Mouse (Mus musculus) liver, embryonic 13.5 days (tissue): ENCODE data around the gene Gpr4. TPM values are rescaled to one million over a fixed set of nuclear protein-coding genes. Genes with fewer than 3 reads are reported as not detected.

Experiments used
- ATAC-seq: fragments of 200-750 bp; cut with Nextera tagmentation; 2 replicates; pipeline ENCODE4 v1.8.0; 2017; ENCODE audit warnings: low read depth, mild to moderate bottlenecking, moderate number of reproducible peaks, moderate library complexity
- DNase-seq: peaks from one replicate; pipeline ENCODE4 v3.0.0; 2022
- H3K27ac ChIP-seq: fragments of 300-500 bp; sonication (generic); 2 replicates; pipeline ENCODE4 v1.5.1; 2015; ENCODE audit warnings: moderate library complexity, mild to moderate bottlenecking, inconsistent platforms
- H3K27me3 ChIP-seq: fragments of 300-500 bp; sonication (generic); 2 replicates; pipeline ENCODE4 v1.6.1; 2015; ENCODE audit warnings: mild to moderate bottlenecking, inconsistent platforms
- H3K36me3 ChIP-seq: fragments of 300-500 bp; sonication (generic); 2 replicates; pipeline ENCODE4 v1.6.1; 2015; ENCODE audit warnings: mild to moderate bottlenecking, inconsistent platforms
- H3K4me1 ChIP-seq: fragments of 300-500 bp; sonication (generic); replicated peaks from 2 replicates; pipeline ENCODE4 v1.6.1; 2015; ENCODE audit warnings: inconsistent platforms
- H3K4me2 ChIP-seq: fragments of 300-500 bp; sonication (generic); 2 replicates; pipeline ENCODE4 v1.6.1; 2015; ENCODE audit warnings: inconsistent platforms, mild to moderate bottlenecking, moderate library complexity
- H3K4me3 ChIP-seq: fragments of 300-500 bp; sonication (generic); replicated peaks from 2 replicates; pipeline ENCODE4 v1.5.1; 2015; ENCODE audit warnings: mild to moderate bottlenecking, inconsistent platforms
- H3K9ac ChIP-seq: fragments of 300-500 bp; sonication (generic); 2 replicates; pipeline ENCODE4 v1.6.1; 2015; ENCODE audit warnings: mild to moderate bottlenecking, inconsistent platforms
- H3K9me3 ChIP-seq: fragments of 300-500 bp; sonication (generic); replicated peaks from 2 replicates; pipeline ENCODE4 v1.6.1; 2016; ENCODE audit warnings: inconsistent platforms
- WGBS: fragments of 180-500 bp; shearing (Covaris S2); methylation state at CpG from one replicate; pipeline ENCODE4 v1.1.7; 2015; ENCODE audit not compliant: insufficient replicate concordance; 5-methylcytosine and 5-hydroxymethylcytosine counted together
- polyA plus RNA-seq: library from polyadenylated mRNA; unstranded; fragments of >200 nt; fragmentation: Nextera tagmentation; extraction: Ambion mirVana; gene quantifications from 2 replicates; pipeline ENCODE4 v1.2.1, GENCODE M21; 2015

The Gpr4 gene
- polyA plus RNA-seq, 1 experiment from 2014 or later: 0.31 TPM

- whole genome bisulfite sequencing: 0% methylated on average over 14 of the region's 14 CpGs
- Histone ChIP-seq H3K4me3 (peak overlapping the region; percentile 76), H3K36me3 (peaks cover 36% of the 10 kb centered on the region), H3K27me3 (no peaks in the 10 kb centered on the region), H3K4me2 (peak overlapping the region; percentile 83), H3K9ac (peak overlapping the region; percentile 90), H3K27ac (peak overlapping the region; percentile 94), H3K9me3 (no peaks in the 10 kb centered on the region), H3K4me1 (peaks cover 68% of the 10 kb centered on the region)
- DNase-seq: peak; percentile 24
- ATAC-seq: no peak
Observed at GRCm38 (mm10) chr7:19228793-19229148, 16.4 kb downstream of the Gpr4 start.

- DNase-seq: no peak
- no peak for ATAC-seq
- Histone ChIP-seq H3K4me2 (peak overlapping the region; percentile 83), H3K36me3 (peaks cover 37% of the 10 kb centered on the region), H3K4me1 (peaks cover 64% of the 10 kb centered on the region), H3K9me3 (no peaks in the 10 kb centered on the region), H3K27ac (peak overlapping the region; percentile 94), H3K27me3 (no peaks in the 10 kb centered on the region), H3K9ac (peak overlapping the region; percentile 90), H3K4me3 (peak overlapping the region; percentile 76)
- WGBS: 33% methylated on average over 5 of the region's 5 CpGs
Observed at GRCm38 (mm10) chr7:19229404-19229803, 17.1 kb downstream of the Gpr4 start.

- H3K4me2 ChIP-seq: peak overlapping the region; percentile 83
- peaks cover 37% of the 10 kb centered on the region for H3K36me3 ChIP-seq
- no peaks in the 10 kb centered on the region for H3K9me3 ChIP-seq
- peak overlapping the region; percentile 94; the same call in 1 of the 2 replicates for H3K27ac ChIP-seq
- no peaks in the 10 kb centered on the region for H3K27me3 ChIP-seq
- H3K4me3 ChIP-seq: peak overlapping the region; percentile 76
- no peak for DNase-seq
- H3K4me1 ChIP-seq: peaks cover 64% of the 10 kb centered on the region
- no peak for ATAC-seq
- 85% methylated on average over 2 of the region's 2 CpGs for WGBS
- peak overlapping the region; percentile 90 for H3K9ac ChIP-seq
Observed at GRCm38 (mm10) chr7:19230041-19230580, 17.8 kb downstream of the Gpr4 start.

GRCm38 (mm10) chr7:19230899-19231298, 18.6 kb downstream of the Gpr4 start:
- Histone ChIP-seq H3K4me3 (no peak overlapping the region), H3K4me2 (no peak overlapping the region), H3K36me3 (peaks cover 29% of the 10 kb centered on the region), H3K9ac (0 out of 2 replicates have a peak overlapping the region, but pooled peaks have one; percentile 18), H3K4me1 (peaks cover 64% of the 10 kb centered on the region), H3K9me3 (no peaks in the 10 kb centered on the region), H3K27ac (0 out of 2 replicates have a peak overlapping the region, but pooled peaks have one; percentile 7), H3K27me3 (no peaks in the 10 kb centered on the region)
- WGBS: 92% methylated on average over 5 of the region's 5 CpGs
- no peak for ATAC-seq
- DNase-seq: no peak

GRCm38 (mm10) chr7:19231849-19232248, 19.5 kb downstream of the Gpr4 start:
- Histone ChIP-seq H3K4me3 (no peak overlapping the region), H3K27ac (peak overlapping the region; percentile 30; the same call in 1 of the 2 replicates), H3K36me3 (peaks cover 29% of the 10 kb centered on the region), H3K9me3 (no peaks in the 10 kb centered on the region), H3K4me1 (peaks cover 66% of the 10 kb centered on the region), H3K9ac (no peak overlapping the region), H3K27me3 (no peaks in the 10 kb centered on the region), H3K4me2 (no peak overlapping the region)
- ATAC-seq (no peak), DNase-seq (no peak)
- WGBS: 73% methylated on average over 3 of the region's 3 CpGs

GRCm38 (mm10) chr7:19234652-19235051, 22.3 kb downstream of the Gpr4 start:
- Histone ChIP-seq H3K9ac (0 out of 2 replicates have a peak overlapping the region, but pooled peaks have one; percentile 18), H3K4me2 (no peak overlapping the region), H3K27ac (no peak overlapping the region), H3K4me1 (peaks cover 84% of the 10 kb centered on the region), H3K9me3 (no peaks in the 10 kb centered on the region), H3K36me3 (peaks cover 29% of the 10 kb centered on the region), H3K4me3 (no peak overlapping the region), H3K27me3 (no peaks in the 10 kb centered on the region)
- ATAC-seq (no peak), DNase-seq (no peak)
- 59% methylated on average over 5 of the region's 5 CpGs for WGBS

GRCm38 (mm10) chr7:19235092-19235671, 22.8 kb downstream of the Gpr4 start:
- Histone ChIP-seq H3K4me2 (no peak overlapping the region), H3K27ac (no peak overlapping the region), H3K9me3 (no peaks in the 10 kb centered on the region), H3K4me1 (peaks cover 84% of the 10 kb centered on the region), H3K27me3 (no peaks in the 10 kb centered on the region), H3K9ac (0 out of 2 replicates have a peak overlapping the region, but pooled peaks have one; percentile 18), H3K4me3 (no peak overlapping the region), H3K36me3 (peaks cover 29% of the 10 kb centered on the region)
- ATAC-seq: no peak
- WGBS: 68% methylated on average over 2 of the region's 2 CpGs
- DNase-seq: no peak

GRCm38 (mm10) chr7:19236411-19236810, 24.1 kb downstream of the Gpr4 start:
- 75% methylated on average over 2 of the region's 2 CpGs for WGBS
- ATAC-seq (no peak), DNase-seq (no peak)
- Histone ChIP-seq H3K9me3 (no peaks in the 10 kb centered on the region), H3K27me3 (no peaks in the 10 kb centered on the region), H3K9ac (peak overlapping the region; percentile 30; the same call in 1 of the 2 replicates), H3K27ac (peak overlapping the region; percentile 81; the same call in 1 of the 2 replicates), H3K36me3 (peaks cover 26% of the 10 kb centered on the region), H3K4me1 (peaks cover 84% of the 10 kb centered on the region), H3K4me2 (no peak overlapping the region), H3K4me3 (no peak overlapping the region)

- 93% methylated on average over 4 of the region's 4 CpGs for WGBS
Observed at GRCm38 (mm10) chr7:19238344-19238743, 26.0 kb downstream of the Gpr4 start.

GRCm38 (mm10) chr7:19239423-19239822, 27.1 kb downstream of the Gpr4 start:
- DNase-seq: peak; percentile 72
- peak overlapping the region; percentile 91 for H3K27ac ChIP-seq
- peak; percentile 87 for ATAC-seq
- peaks cover 95% of the 10 kb centered on the region for H3K4me1 ChIP-seq
- peaks cover 11% of the 10 kb centered on the region for H3K36me3 ChIP-seq
- peak overlapping the region; percentile 59 for H3K4me2 ChIP-seq
- peak overlapping the region; percentile 18 for H3K4me3 ChIP-seq
- H3K9ac ChIP-seq: peak overlapping the region; percentile 47
- WGBS: 0% methylated on average over 1 of the region's 1 CpGs
- H3K9me3 ChIP-seq: no peaks in the 10 kb centered on the region
- H3K27me3 ChIP-seq: no peaks in the 10 kb centered on the region

More at GRCm38 (mm10) chr7:19238344-19238743, 26.0 kb downstream of the Gpr4 start:
- no peak overlapping the region for H3K4me3 ChIP-seq
- no peaks in the 10 kb centered on the region for H3K9me3 ChIP-seq
- peaks cover 87% of the 10 kb centered on the region for H3K4me1 ChIP-seq
- H3K27ac ChIP-seq: peak overlapping the region; percentile 81
- no peak overlapping the region for H3K4me2 ChIP-seq
- no peaks in the 10 kb centered on the region for H3K27me3 ChIP-seq
- H3K36me3 ChIP-seq: peaks cover 19% of the 10 kb centered on the region
- no peak for DNase-seq
- 0 out of 2 replicates have a peak overlapping the region, but pooled peaks have one; percentile 47 for H3K9ac ChIP-seq
- ATAC-seq: no peak

GRCm38 (mm10) chr7:19239986-19240385, 27.6 kb downstream of the Gpr4 start:
- Histone ChIP-seq H3K36me3 (peaks cover 11% of the 10 kb centered on the region), H3K4me3 (peak overlapping the region; percentile 18), H3K9ac (peak overlapping the region; percentile 45), H3K9me3 (no peaks in the 10 kb centered on the region), H3K27ac (peak overlapping the region; percentile 91), H3K4me1 (peaks cover 95% of the 10 kb centered on the region), H3K27me3 (no peaks in the 10 kb centered on the region), H3K4me2 (peak overlapping the region; percentile 59)
- DNase-seq: no peak
- 4% methylated on average over 4 of the region's 4 CpGs for WGBS
- peak; percentile 92 for ATAC-seq
